Mouse (Mus musculus): ENCODE measurements around the gene Usp48. TPM values are rescaled to one million over a fixed set of nuclear protein-coding genes. Genes with fewer than 3 reads are reported as not detected.
"Not testable (repeated sequence)": the region's sequence is repeated elsewhere in the genome, so short reads cannot be mapped to it uniquely, and the experiment has no call there.

The Usp48 gene
- total RNA-seq (2022) = 100 to 1,000 TPM; 120 to 168 (median 151) TPM

DNA sequence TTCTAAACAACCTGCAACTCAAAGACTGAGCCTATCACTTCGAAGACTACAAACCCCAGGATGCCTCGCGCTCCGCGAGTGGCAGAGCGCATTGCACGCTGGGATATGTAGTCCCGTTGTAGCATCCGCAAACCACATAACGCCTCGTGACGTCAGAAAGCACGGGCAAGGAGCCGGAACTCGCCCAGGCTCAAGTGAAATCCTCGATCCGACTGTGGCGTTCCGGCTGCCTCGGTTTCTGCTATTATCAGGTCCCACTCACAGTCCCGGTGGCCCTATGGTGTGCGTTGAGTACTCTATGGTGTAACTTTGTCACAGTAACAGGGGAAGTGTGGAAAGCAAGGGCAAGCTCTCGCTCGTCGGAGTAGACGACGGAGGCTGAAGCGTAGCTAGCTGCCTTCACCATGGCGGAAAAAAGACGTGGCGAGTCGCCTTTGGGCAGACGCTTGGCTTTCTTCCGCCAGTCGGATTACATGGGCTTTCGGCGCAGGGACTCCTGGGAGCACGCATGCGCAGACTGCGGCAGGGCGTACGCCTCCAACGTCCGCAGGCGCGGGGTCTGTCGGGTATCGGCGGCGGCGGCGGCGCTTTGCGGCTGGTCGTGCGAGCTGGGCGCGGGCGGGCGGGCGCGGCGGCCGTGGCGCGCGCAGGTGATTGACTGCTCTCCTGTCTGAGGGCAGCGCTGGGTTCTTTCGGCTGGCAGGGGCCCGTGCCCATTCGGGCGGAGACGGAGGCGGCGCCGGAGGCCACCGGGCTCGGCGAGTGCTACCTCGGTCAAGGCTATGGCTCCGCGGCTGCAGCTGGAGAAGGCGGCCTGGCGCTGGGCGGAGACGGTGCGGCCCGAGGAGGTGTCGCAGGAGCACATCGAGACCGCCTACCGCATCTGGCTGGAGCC is at the start of gene Usp48:
Gene Usp48 (plus strand): TSS at position 155 of the 895 bp plus-strand sequence.
- peak; percentile 98 to 99 for DNase-seq (ENCODE audit: low spot score in 2 of 2)

DNA sequence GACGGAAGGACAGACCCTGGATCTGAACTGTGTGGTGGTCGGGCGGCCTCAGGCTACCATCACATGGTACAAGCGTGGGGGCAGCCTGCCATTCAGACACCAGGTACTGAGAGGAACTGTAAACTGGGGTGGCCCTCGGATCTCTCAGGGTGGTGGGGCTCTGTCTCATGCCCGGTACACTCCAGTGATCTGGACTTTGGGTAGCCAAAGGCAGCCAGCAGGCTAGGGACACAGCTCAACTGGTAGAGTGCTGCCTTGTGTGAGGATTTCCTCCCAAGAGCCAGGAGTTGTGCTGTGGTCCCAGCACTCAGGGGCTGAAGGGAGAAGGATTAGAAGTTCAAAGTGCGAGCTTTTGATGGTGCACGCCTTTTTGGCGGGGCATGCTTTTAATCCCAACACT is 48.0 kb upstream of the Usp48 start:
- no peak for DNase-seq (ENCODE audit: low spot score in 2 of 2)

DNA sequence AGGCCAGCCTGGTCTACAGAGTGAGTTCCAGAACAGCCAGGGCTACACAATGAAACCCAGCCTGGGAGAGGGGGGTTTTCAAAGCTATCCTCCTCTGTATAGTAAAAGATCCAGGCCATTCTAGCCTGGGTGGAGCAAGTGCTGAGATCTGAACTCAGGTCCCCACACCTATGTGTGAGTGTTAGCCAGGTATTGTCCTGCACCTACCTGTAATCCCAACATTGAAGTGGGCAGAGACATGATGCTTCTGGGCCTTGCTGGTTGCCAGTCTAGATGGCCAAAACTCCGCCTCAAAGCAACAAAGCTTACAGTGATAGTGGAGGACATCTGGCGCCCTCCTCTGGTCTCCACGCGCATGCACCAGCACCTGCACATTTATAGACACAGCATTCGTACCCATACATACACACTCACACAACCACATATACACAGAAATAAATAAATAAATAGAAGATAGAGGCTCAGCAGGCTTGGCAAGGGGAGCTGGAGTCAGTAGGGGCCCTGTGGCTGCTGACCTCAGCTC is 47.5 kb upstream of the Usp48 start:
- DNase-seq (ENCODE audit: low spot score in 2 of 2) = peak in 1 of 2 experiments; percentile 33

DNA sequence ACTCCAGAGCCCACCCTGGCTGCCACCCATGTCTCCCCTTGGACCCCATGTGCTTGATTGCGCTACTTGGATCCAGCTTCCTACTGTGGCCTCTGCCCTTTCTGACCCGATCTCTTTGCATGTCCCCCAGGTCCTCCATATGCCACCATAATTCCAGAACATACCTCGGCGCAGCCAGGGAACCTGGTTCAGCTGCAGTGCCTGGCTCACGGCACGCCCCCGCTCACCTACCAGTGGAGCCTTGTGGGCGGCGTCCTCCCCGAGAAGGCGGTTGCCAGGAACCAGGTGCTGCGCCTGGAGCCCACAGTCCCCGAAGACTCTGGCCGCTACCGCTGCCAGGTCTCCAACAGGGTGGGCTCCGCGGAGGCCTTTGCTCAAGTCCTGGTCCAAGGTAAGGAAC is 40.1 kb upstream of the Usp48 start:
- no peak for DNase-seq (ENCODE audit: low spot score in 2 of 2)

DNA sequence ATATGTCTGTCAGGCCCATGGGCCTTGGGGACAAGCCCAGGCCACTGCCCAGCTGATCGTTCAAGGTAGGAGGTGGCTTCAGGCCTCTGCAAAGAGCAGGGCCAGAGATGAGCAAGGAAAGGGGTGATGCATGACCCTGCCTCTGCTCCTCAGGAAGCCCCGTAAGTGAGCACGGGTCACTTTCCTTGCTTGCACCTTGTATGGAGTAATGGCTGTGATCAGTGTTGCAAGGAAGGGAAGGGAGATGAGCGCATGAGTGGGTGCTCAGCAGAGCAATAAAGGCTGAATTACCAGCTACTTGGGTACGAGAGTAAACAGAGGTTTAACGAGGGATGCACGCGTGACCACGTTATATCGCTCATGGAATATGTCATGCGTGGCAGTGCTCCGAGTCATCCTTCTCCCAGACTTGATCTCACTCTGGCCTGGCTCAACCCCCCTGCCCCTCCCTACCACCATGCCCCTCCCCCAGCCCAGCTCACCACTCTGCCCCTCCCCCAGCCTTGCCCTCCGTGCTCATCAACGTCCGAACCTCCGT is 36.8 kb upstream of the Usp48 start:
- DNase-seq (ENCODE audit: low spot score in 2 of 2) = no peak

DNA sequence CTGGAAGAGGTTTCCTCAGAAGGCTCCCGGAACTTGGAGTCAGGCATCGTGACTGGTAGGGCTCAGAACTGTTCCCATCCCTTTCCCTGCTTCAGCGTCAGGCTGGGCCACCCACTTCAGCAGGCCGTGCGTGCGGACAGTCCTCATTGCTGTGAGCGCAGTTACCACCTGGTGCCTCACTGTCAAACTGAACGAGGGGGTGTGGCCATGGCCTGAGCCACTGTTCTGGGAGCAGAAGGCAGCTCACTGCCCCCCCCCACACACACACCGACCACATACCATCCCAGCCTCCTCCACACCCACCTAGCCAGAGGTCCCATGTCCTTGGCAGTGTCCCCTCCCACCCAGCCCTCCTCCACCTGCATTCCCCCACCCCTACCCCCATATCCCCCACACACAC is 23.7 kb upstream of the Usp48 start:
- DNase-seq (ENCODE audit: low spot score in 2 of 2) = no peak

DNA sequence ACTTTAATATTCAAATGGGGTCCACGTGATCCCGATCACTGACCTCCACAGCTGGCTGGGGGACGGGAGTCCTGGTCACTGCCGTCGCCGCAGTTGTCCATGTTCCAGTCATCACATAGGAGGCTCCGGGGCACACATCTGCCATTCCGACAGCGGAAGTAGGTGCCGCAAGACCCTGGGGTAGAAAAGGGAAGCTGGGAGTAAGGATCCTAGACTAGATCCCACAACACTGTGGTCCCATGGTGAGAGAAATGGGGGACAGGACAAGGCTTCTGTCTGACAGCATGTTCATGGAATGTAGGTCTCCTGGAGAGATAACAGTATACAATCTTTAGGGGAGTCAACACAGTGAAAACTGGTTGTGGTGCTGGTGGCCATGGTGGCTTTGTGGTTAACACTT is 19.1 kb upstream of the Usp48 start, which contains the start of gene Ldlrad2:
Gene Ldlrad2 (minus strand): TSS at position 101 of the 400 bp plus-strand sequence.
- DNase-seq (ENCODE audit: low spot score in 2 of 2) = no peak

DNA sequence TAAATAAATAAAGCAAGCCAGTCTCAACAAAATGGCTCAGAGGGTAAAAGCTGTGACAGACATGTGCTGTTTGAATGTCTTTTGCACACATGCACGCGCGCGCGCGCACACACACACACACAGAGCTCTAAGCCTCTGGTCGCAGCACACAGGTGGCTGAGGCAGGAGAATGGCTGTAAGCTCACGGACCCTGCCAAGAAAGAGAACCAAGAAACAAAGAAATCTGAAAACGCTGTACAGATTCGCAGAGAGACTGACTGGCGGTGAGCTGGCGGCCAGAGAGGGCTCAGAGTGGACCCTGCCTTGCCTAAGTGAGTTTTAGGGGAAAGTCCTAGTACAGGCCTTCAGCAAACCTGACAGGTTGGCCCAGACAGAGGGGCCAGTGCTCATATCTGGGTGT is 16.1 kb upstream of the Usp48 start:
- DNase-seq (ENCODE audit: low spot score in 2 of 2) = no peak

DNA sequence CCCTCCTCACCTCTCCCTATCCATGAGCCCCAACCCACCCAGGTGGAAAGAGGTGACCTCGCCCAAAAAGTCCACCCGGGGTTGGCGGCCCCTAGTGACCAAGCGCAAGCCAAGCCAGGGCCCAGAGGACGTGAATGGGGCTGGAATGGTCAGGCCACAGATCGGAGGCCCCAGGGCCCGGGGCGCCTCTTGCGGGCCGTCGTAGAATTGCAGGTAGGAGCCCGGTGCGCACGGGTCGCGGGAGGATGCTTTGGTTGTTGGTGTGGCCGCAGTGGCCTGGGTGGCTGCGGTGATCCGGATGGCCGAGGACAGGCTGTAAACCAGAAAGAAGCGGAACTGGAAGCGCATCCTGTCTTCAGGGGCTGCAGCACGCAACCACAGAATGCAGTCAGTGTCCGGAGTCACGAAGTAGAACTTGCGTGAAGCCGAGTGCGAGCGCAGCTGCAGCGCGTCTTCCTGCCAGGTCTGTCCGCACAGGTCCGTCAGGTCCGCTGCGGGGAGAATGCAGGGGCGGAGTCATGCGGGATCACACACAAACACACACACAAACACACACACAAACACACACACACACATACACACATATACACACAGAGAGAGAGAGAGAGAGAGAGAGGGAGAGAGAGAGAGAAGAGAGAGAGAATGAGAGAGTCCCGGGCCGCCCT is 15.2 kb upstream of the Usp48 start:
- peak in 1 of 2 experiments; percentile 29 for DNase-seq (ENCODE audit: low spot score in 2 of 2)

DNA sequence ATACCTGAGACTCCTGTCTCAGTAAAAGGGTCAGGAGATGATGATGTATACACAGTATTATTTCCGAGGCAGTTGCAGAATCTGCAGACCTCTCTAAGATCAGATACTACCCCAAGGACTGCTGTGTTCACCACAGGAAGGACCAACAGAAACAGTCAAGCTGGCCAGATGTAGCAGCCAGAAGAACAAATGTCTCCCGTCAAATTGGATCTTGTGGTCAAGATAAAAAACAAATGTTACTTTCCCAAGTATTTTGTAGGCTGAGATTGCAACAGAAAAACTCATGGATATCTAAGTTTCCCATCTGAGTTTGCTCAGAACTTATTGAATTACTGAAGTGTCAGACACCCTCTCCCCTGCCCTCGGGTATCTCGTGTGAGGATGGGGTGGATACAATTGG is 13.8 kb upstream of the Usp48 start:
- no peak for DNase-seq (ENCODE audit: low spot score in 2 of 2)

DNA sequence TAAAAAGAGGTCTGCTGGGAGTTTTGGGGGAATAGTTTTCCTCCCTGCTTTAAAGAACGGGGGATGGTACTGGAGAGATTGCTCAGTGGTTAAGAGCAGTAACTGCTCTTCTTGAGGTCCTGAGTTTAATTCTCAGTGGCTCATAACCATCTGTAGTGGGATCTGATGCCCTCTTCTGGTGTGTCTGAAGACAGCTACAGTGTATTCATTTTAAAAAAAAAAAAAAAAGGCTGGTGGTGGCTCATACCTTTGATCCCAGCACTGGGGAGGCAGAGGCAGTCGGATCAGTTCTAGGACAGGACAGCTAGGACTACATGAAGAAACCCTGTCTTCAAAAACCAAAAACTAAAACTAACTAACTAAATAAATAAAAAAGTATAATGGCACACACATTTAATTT is 13.3 kb upstream of the Usp48 start:
- DNase-seq (ENCODE audit: low spot score in 2 of 2) = no peak

DNA sequence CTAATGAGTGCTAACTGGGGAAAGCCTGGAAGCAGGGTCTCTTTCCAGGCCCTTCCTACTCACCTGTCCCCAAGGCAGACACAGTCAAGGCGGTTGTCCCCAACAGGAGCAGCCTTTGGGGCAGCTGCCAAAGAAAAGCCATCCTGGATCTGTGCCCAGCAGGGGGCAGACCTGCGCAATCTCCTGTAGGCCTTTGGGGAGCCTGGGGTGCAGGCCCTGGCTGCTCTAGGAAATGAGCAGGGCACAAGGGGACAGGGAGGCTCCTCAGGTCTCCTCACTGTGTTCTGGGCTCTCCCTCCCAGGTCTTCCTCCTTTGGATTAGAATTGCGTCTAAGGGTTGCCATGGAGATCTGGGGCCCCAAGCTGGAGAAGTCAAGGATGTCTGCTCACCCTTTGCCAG is 11.7 kb upstream of the Usp48 start:
- no peak for DNase-seq (ENCODE audit: low spot score in 2 of 2)

DNA sequence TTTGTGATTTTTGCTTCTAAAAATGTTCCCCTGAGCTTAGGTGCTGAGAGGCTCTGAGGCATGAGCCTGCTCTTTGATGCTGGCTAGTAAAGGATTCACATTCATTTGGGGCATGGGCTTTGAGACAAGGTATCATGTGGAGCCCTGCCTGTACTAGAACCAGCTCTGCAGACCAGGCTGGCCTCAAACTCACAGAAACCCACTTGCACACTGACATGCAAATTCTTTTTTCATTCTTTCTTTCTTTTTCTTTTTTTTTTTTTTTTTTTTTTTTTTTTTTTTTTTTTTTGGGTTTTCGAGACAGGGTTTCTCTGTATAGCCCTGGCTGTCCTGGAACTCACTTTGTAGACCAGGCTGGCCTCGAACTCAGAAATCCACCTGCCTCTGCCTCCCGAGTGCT is 4.5 kb upstream of the Usp48 start:
- DNase-seq (ENCODE audit: low spot score in 2 of 2) = not testable (repeated sequence)

DNA sequence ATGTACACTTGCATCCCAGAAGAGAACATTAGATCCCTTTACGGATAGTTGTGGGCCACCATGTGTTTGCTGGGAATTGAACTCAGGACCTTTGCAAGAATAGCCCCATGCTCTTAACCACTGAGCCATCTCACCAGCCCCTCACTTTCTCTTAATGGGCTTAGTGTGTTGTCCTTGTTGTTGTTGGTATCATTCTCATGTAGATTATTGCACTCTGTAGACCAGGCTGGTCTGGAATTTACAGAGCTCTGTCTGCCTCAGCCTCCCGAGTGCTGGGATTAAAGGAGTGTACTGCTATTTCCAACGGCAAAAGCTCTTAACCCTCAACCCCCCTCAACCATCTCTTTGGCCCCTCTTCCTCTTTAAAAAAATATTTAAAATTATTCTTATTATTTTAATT is 4.0 kb upstream of the Usp48 start:
- DNase-seq (ENCODE audit: low spot score in 2 of 2) = no peak

DNA sequence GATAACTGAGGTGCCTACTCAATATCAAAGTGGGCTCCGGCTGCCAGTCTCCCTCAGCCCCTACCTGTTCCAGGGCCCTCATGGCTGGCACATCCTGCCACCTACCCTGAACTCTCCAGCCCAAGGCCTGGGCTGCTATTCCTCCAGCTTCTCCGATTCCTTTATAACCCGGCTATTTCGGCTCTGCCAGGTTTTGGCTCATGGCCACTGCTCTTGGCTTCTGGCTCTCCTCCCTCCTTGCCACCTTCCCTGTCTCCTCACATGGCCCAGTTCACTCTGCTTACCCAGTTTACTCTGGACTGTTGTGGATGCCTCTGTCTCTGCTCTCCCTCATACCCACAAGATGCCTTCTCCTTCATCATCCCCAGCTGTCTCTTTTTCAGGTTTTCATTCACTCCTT is 2.6 kb upstream of the Usp48 start:
- DNase-seq (ENCODE audit: low spot score in 2 of 2) = no peak

DNA sequence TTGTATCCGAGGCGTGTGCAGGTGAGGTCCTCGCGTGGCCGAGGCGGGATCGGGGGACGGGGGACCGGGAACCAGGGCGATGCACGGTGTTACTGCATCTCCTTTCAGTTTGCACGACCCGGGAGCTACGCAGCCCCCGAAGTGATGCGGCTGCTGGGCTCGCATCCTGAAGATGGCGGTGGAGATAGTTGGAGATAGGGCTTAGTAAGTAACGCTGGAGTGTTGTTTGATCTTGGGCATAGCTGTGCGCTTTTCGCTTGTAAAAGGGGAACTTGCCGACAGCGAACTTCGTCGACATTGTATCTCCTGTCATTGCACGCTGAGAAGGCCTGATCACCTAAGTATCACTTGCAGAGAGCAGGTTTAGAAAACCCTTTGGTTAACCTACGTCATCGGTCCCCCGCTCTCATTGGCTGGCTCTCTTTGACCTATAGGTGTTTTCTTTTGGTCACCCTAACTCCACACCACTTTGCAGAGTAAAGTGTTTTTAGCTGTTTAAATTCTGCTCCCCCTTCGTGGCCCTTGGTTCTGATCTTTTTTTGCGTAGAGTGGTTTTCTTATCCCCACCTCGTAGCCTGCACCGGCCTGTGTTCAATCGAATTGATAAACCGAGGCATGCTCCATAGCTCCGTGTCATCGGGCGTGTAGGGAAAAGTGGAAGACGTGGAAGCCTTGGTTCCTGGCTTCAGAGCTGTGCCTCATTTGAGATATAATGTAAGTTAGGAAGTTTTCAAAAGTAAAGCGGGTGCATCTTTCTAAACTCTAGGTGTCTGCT is 1.1 kb downstream of the Usp48 start:
- DNase-seq (ENCODE audit: low spot score in 2 of 2) = peak; percentile 44

DNA sequence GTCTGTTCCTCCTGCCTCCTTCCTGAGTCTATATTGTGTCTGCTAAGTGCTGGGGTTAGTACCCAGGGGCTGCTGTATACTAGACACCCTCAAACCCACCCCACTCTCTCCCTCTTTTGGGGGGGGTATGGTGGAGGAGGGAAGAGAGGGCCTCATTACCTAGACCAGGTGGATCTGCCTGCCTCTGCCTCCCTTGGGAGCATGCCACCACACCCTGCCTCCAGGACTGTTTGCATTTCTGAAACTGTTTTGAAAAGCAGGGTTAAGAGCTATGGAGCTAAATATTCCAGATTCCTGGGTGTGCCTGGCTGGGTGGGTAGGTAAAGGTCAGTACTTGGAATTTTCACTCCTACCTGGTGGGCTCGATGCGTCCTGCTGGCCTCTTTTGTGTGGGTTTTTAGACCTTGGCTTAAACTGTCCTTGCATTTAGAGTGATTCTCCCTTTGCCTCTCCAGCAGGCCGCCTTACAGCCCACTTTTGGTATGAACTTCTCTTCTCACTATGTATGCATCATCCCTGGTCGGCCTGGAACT is 3.6 kb downstream of the Usp48 start:
- DNase-seq (ENCODE audit: low spot score in 2 of 2) = no peak

DNA sequence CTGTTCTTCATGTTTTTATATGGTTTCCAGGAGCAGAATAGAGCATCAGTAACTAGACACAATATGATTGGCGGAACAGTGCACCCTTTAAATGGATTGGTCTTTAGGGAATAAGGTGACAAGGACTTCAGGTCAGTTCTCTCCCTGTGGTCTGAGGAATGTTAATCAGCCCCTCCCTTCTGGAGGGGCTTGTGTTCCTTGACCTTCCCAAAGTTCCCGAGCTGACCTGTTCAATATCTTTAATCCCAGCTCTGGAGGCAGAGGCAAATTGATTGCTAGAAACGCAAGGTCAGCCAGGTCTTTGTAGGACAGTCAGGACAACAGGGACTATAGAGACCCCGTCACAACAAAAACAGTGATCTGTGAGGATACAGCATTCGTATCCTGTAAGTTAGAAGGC is 5.0 kb downstream of the Usp48 start:
- DNase-seq (ENCODE audit: low spot score in 2 of 2) = no peak

DNA sequence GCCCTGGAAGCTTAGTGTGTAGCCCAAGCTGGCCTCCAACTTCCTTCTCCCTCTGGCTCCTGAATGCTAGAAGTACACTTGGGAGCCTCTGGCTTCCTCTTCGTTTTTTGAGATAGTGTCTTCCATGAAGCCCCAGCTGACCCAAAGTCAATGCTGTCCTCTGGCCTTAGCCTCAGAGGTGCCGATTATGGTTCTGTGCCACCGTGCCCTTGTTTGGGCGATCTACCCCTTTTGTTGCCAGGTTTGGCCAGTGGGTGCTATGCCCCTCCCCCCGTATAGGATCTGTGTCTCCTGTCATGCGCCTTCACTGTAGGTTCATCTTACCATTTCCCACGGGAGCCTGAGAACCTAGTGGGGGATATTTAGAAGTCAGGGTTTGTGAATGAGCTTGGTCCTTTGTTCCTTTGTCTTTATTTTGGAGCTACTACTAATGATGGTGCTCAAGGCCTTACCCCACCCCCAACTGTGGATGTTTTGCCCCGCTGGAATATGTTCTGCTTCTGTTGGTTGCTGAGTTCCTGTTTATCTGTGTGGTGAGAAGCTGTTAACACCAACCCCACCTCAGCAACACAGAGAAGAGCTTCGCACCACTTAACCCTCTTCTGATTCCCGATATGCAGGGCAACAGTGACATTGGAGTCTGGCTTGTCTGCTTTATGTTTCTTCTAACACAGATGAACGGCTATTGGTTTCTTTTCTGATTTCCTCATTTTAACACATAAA is 10.1 kb downstream of the Usp48 start:
- DNase-seq (ENCODE audit: low spot score in 2 of 2) = no peak

DNA sequence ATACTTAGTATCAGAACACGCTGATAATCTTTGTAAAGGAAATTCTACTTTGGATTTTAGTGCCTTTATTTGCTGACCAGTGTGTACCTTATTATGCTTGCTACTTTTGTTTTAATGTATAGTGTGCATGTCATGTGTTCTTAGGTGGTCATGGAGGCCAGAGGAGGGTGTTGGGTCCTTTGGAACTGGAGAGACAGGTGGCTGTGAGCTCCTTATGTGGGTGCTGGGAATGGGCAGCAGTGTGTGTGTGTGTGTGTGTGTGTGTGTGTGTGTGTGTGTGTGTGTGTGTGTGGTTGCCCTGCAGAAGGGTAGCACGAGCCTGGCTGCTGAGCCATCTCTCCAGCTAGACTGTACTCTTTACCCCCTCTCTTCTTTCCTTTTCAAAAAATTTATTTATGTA is 13.5 kb downstream of the Usp48 start:
- no peak for DNase-seq (ENCODE audit: low spot score in 2 of 2)

DNA sequence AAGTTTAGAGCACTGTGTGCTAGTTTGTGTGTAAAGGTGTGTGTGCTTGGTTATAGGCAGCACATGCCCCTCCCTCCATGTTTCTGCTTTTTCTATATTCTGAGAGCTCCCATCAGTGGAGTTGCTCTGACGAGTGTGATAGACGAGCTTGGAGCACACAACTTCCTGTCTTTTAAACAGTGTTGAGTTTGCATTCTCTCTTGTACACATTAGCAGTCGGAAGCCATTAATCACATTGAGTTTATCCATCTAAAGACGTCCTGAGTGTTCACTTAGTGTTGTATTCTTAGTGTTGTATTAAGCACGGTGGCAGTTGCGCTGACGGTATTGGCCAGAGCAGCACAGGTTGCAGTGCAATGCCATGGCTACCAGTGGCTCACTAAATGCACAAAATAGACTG is 15.7 kb downstream of the Usp48 start:
- DNase-seq (ENCODE audit: low spot score in 2 of 2) = no peak
